Mouse (Mus musculus): ENCODE data around the gene Igf1. TPM values are rescaled to one million over a fixed set of nuclear protein-coding genes. Genes with fewer than 3 reads are reported as not detected.

Gene Igf1
- polyA plus RNA-seq, 1 experiment: 0.48 TPM

GRCm38 (mm10) chr10:87901916-87902315 is 43.9 kb downstream of the Igf1 start:
- H3K4me2 ChIP-seq (ENCODE audit: low read depth): no peak overlapping the region
- no peaks in the 10 kb centered on the region for H3K79me2 ChIP-seq (ENCODE audit: control insufficient read depth, insufficient read depth)
- no peak overlapping the region for H3ac ChIP-seq (ENCODE audit: control insufficient read depth, insufficient read length)
- H3K36me3 ChIP-seq (ENCODE audit: control insufficient read depth, insufficient read depth): no peaks in the 10 kb centered on the region
- no peaks in the 10 kb centered on the region for H3K27me3 ChIP-seq (ENCODE audit: control insufficient read depth, insufficient read depth, insufficient read length)
- H3K4me3 ChIP-seq: no peak overlapping the region
- TF ChIP-seq POLR2AphosphoS2 (IDR thresholded peaks at IDR 0.05; ENCODE audit: insufficient read length, low read depth): no peak
- TF ChIP-seq MYOG (IDR thresholded peaks at IDR 0.05; ENCODE audit: control insufficient read depth in 1 of 3, insufficient read depth in 1 of 3, insufficient read length in 2 of 3, low read depth in 2 of 3): no peak
- TF ChIP-seq TCF12 (IDR thresholded peaks at IDR 0.05; ENCODE audit: insufficient read depth, poor library complexity, severe bottlenecking): no peak
- TF ChIP-seq MAX (IDR thresholded peaks at IDR 0.05; ENCODE audit: low read depth): no peak
- no peak for TF ChIP-seq POLR2A (IDR thresholded peaks at IDR 0.05; ENCODE audit: insufficient read length, low read depth)
- no peak for TF ChIP-seq CEBPB (IDR thresholded peaks at IDR 0.05; ENCODE audit: insufficient read depth, poor library complexity, severe bottlenecking)
- TF ChIP-seq E2F4 (IDR thresholded peaks at IDR 0.05; ENCODE audit: insufficient read depth): no peak
- TF ChIP-seq USF1 (IDR thresholded peaks at IDR 0.05; ENCODE audit: low read depth): no peak
- TF ChIP-seq MYOD1 (IDR thresholded peaks at IDR 0.05; ENCODE audit: control insufficient read depth in 1 of 3, insufficient read length in 2 of 3, low read depth in 2 of 3): no peak
- no peak for TF ChIP-seq TCF3 (IDR thresholded peaks at IDR 0.05; ENCODE audit: insufficient read length, low read depth)
- no peak for TF ChIP-seq SRF (IDR thresholded peaks at IDR 0.05; ENCODE audit: control insufficient read depth, insufficient read length, low read depth)
- no peak for TF ChIP-seq REST (IDR thresholded peaks at IDR 0.05; ENCODE audit: insufficient read depth, insufficient read length)

- Histone ChIP-seq H3K4me3 (no peak overlapping the region), H3K36me3 (ENCODE audit: control insufficient read depth, insufficient read depth) (no peaks in the 10 kb centered on the region), H3K27me3 (ENCODE audit: control insufficient read depth, insufficient read depth, insufficient read length) (no peaks in the 10 kb centered on the region), H3K4me2 (ENCODE audit: low read depth) (no peak overlapping the region), H3K79me2 (ENCODE audit: control insufficient read depth, insufficient read depth) (no peaks in the 10 kb centered on the region), H3ac (ENCODE audit: control insufficient read depth, insufficient read length) (no peak overlapping the region)
- no peak for TF ChIP-seq REST (IDR thresholded peaks at IDR 0.05; ENCODE audit: insufficient read depth, insufficient read length)
- TF ChIP-seq POLR2AphosphoS2 (IDR thresholded peaks at IDR 0.05; ENCODE audit: insufficient read length, low read depth): no peak
- no peak for TF ChIP-seq TCF3 (IDR thresholded peaks at IDR 0.05; ENCODE audit: insufficient read length, low read depth)
- no peak for TF ChIP-seq CEBPB (IDR thresholded peaks at IDR 0.05; ENCODE audit: insufficient read depth, poor library complexity, severe bottlenecking)
- no peak for TF ChIP-seq SRF (IDR thresholded peaks at IDR 0.05; ENCODE audit: control insufficient read depth, insufficient read length, low read depth)
- TF ChIP-seq MYOG (IDR thresholded peaks at IDR 0.05; ENCODE audit: control insufficient read depth in 1 of 3, insufficient read depth in 1 of 3, insufficient read length in 2 of 3, low read depth in 2 of 3): no peak
- no peak for TF ChIP-seq MYOD1 (IDR thresholded peaks at IDR 0.05; ENCODE audit: control insufficient read depth in 1 of 3, insufficient read length in 2 of 3, low read depth in 2 of 3)
- TF ChIP-seq POLR2A (IDR thresholded peaks at IDR 0.05; ENCODE audit: insufficient read length, low read depth): no peak
- no peak for TF ChIP-seq TCF12 (IDR thresholded peaks at IDR 0.05; ENCODE audit: insufficient read depth, poor library complexity, severe bottlenecking)
- TF ChIP-seq USF1 (IDR thresholded peaks at IDR 0.05; ENCODE audit: low read depth): no peak
- no peak for TF ChIP-seq MAX (IDR thresholded peaks at IDR 0.05; ENCODE audit: low read depth)
- TF ChIP-seq E2F4 (IDR thresholded peaks at IDR 0.05; ENCODE audit: insufficient read depth): no peak
Measured at GRCm38 (mm10) chr10:87904324-87904723, 46.3 kb downstream of the Igf1 start.

- Histone ChIP-seq H3K79me2 (ENCODE audit: control insufficient read depth, insufficient read depth) (no peaks in the 10 kb centered on the region), H3K36me3 (ENCODE audit: control insufficient read depth, insufficient read depth) (no peaks in the 10 kb centered on the region), H3K4me3 (no peak overlapping the region), H3ac (ENCODE audit: control insufficient read depth, insufficient read length) (no peak overlapping the region), H3K4me2 (ENCODE audit: low read depth) (no peak overlapping the region), H3K27me3 (ENCODE audit: control insufficient read depth, insufficient read depth, insufficient read length) (no peaks in the 10 kb centered on the region)
- TF ChIP-seq MYOG (IDR thresholded peaks at IDR 0.05; ENCODE audit: control insufficient read depth in 1 of 3, insufficient read depth in 1 of 3, insufficient read length in 2 of 3, low read depth in 2 of 3): no peak
- TF ChIP-seq POLR2AphosphoS2 (IDR thresholded peaks at IDR 0.05; ENCODE audit: insufficient read length, low read depth): no peak
- no peak for TF ChIP-seq E2F4 (IDR thresholded peaks at IDR 0.05; ENCODE audit: insufficient read depth)
- TF ChIP-seq TCF3 (IDR thresholded peaks at IDR 0.05; ENCODE audit: insufficient read length, low read depth): no peak
- TF ChIP-seq USF1 (IDR thresholded peaks at IDR 0.05; ENCODE audit: low read depth): no peak
- no peak for TF ChIP-seq MYOD1 (IDR thresholded peaks at IDR 0.05; ENCODE audit: control insufficient read depth in 1 of 3, insufficient read length in 2 of 3, low read depth in 2 of 3)
- TF ChIP-seq REST (IDR thresholded peaks at IDR 0.05; ENCODE audit: insufficient read depth, insufficient read length): no peak
- no peak for TF ChIP-seq CEBPB (IDR thresholded peaks at IDR 0.05; ENCODE audit: insufficient read depth, poor library complexity, severe bottlenecking)
- TF ChIP-seq SRF (IDR thresholded peaks at IDR 0.05; ENCODE audit: control insufficient read depth, insufficient read length, low read depth): no peak
- no peak for TF ChIP-seq POLR2A (IDR thresholded peaks at IDR 0.05; ENCODE audit: insufficient read length, low read depth)
Measured at GRCm38 (mm10) chr10:87905087-87905486, 47.0 kb downstream of the Igf1 start.

- Histone ChIP-seq H3K36me3 (ENCODE audit: control insufficient read depth, insufficient read depth) (no peaks in the 10 kb centered on the region), H3ac (ENCODE audit: control insufficient read depth, insufficient read length) (no peak overlapping the region)
- TF ChIP-seq REST (IDR thresholded peaks at IDR 0.05; ENCODE audit: insufficient read depth, insufficient read length) (no peak), POLR2AphosphoS2 (IDR thresholded peaks at IDR 0.05; ENCODE audit: insufficient read length, low read depth) (no peak), POLR2A (IDR thresholded peaks at IDR 0.05; ENCODE audit: insufficient read length, low read depth) (no peak), USF1 (IDR thresholded peaks at IDR 0.05; ENCODE audit: low read depth) (no peak), SRF (IDR thresholded peaks at IDR 0.05; ENCODE audit: control insufficient read depth, insufficient read length, low read depth) (no peak)
Measured at GRCm38 (mm10) chr10:87906121-87906520, 48.1 kb downstream of the Igf1 start.

GRCm38 (mm10) chr10:87906757-87907307 is 48.8 kb downstream of the Igf1 start:
- no peak overlapping the region for H3ac ChIP-seq (ENCODE audit: control insufficient read depth, insufficient read length)
- H3K4me2 ChIP-seq (ENCODE audit: low read depth): no peak overlapping the region
- no peaks in the 10 kb centered on the region for H3K36me3 ChIP-seq (ENCODE audit: control insufficient read depth, insufficient read depth)
- H3K79me2 ChIP-seq (ENCODE audit: control insufficient read depth, insufficient read depth): no peaks in the 10 kb centered on the region
- TF ChIP-seq TCF3 (IDR thresholded peaks at IDR 0.05; ENCODE audit: insufficient read length, low read depth) (no peak), MAX (IDR thresholded peaks at IDR 0.05; ENCODE audit: low read depth) (no peak), CEBPB (IDR thresholded peaks at IDR 0.05; ENCODE audit: insufficient read depth, poor library complexity, severe bottlenecking) (no peak), MYOD1 (IDR thresholded peaks at IDR 0.05; ENCODE audit: control insufficient read depth in 1 of 3, insufficient read length in 2 of 3, low read depth in 2 of 3) (no peak), E2F4 (IDR thresholded peaks at IDR 0.05; ENCODE audit: insufficient read depth) (no peak), TCF12 (IDR thresholded peaks at IDR 0.05; ENCODE audit: insufficient read depth, poor library complexity, severe bottlenecking) (no peak), POLR2A (IDR thresholded peaks at IDR 0.05; ENCODE audit: insufficient read length, low read depth) (no peak), REST (IDR thresholded peaks at IDR 0.05; ENCODE audit: insufficient read depth, insufficient read length) (no peak), POLR2AphosphoS2 (IDR thresholded peaks at IDR 0.05; ENCODE audit: insufficient read length, low read depth) (no peak), MYOG (IDR thresholded peaks at IDR 0.05; ENCODE audit: control insufficient read depth in 1 of 3, insufficient read depth in 1 of 3, insufficient read length in 2 of 3, low read depth in 2 of 3) (no peak), USF1 (IDR thresholded peaks at IDR 0.05; ENCODE audit: low read depth) (no peak), SRF (IDR thresholded peaks at IDR 0.05; ENCODE audit: control insufficient read depth, insufficient read length, low read depth) (no peak)
- H3K4me3 ChIP-seq: no peak overlapping the region
- no peaks in the 10 kb centered on the region for H3K27me3 ChIP-seq (ENCODE audit: control insufficient read depth, insufficient read depth, insufficient read length)

More at GRCm38 (mm10) chr10:87906121-87906520, 48.1 kb downstream of the Igf1 start:
- Histone ChIP-seq H3K79me2 (ENCODE audit: control insufficient read depth, insufficient read depth) (no peaks in the 10 kb centered on the region), H3K4me3 (no peak overlapping the region), H3K27me3 (ENCODE audit: control insufficient read depth, insufficient read depth, insufficient read length) (no peaks in the 10 kb centered on the region), H3K4me2 (ENCODE audit: low read depth) (no peak overlapping the region)

Data from myocyte (in vitro differentiated cells).